Mouse (Mus musculus) right cerebral cortex, postnatal 4 days (tissue): Measurements from ENCODE around the gene Trim17.
A peak's percentile ranks its signal among the peaks of the same experiment; 100 is the strongest.

ENCODE experiments used
- DNase-seq: peaks from one replicate; pipeline ENCODE4 v3.0.0-alpha.2; 2022

Gene Trim17

GRCm38 (mm10) chr11:58954420-58955142 is at the start of gene Trim17, which contains the start of gene Hist3h2a:
Gene Trim17 (plus strand): TSS chr11:58954685.
Gene Hist3h2a (plus strand): TSS chr11:58954685.
- peak; percentile 82 for DNase-seq

GRCm38 (mm10) chr11:58904838-58905237 is 49.6 kb upstream of the Trim17 start:
- DNase-seq, result no peak

- no peak for DNase-seq
Observed at GRCm38 (mm10) chr11:58913776-58914175, 40.7 kb upstream of the Trim17 start.

DNA sequence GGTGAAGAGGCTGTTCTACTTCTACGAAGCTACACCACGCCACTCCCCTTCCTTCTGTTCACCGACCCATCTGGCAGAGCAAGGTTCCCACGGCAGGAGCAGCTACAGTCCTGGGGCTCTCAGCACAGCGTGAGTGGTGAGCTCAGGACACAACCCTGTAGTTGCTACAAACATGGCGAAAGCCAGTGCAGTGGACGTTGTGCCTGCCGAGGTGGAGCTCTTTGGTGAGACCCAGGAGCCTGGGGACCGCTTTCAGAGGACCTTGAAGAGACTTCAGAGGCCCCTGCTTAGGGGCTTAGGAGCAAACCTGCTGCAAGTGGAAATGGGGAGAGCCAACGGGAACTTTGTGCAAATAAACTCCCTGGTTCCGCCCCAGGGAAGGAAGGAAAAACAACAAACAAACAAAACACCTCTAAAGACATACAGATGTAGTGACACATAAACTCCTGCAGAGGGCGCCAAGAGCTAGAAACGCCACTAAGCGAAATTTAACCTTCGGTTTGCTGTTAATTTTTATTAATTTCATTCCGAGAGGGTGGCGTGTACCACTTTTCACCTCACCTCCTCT is 39.9 kb upstream of the Trim17 start:
- DNase-seq, result no peak

GRCm38 (mm10) chr11:58916879-58917744 is 37.4 kb upstream of the Trim17 start:
- DNase-seq, result peak; percentile 34

DNA sequence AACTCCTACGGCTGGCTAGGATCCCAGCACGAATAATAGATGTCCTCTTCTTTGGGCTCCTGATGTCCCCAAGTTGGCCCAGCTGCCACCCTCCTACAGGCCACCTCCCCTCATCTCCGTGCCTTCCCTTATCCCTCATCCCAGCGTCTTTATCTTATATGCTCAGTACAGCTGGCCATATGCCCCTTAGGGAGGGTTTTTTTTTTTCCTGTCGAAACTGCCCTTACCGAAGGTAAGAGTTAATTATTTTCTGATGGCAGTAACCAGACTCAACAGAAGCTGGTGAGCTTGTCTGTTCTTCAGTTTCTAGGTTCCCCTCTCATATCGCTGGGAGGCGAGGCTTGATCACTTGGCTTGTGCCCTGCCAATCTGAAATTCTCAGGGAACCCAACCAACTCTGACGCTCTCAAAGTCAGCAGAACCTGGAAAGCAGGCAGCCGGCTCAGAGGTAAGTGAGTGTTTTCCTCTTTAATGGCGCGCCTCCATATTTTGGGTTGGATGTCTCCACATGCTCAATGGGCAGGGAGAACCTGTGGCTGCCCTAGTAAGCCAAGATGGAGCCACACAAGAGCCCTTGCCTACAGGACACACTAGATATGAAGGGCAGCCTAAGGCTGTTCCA is 36.6 kb upstream of the Trim17 start, which contains the start of gene Btnl10:
Gene Btnl10, plus strand, starts transcription at position 164 of the 622 bp plus-strand sequence.
- DNase-seq, result no peak

GRCm38 (mm10) chr11:58918759-58919158 is 35.7 kb upstream of the Trim17 start:
- no peak for DNase-seq

DNA sequence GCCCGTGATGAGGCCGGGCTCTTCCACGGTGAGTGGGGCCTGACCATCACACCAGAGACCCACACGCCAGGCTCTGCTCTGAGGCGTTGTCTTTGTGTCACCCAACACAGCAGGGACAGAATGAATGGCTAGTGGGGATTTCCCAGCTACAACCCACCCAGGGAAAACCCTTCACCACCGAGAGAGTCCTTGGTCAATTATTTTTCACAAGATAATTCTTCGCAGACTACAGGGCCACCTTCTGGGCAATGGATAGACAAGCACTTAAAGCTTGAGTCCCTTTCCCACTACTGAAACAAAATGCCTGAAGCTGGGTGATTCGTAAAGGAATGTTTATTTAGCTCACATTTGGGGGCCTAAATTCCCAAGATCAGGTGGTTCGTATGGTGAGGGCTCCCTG is 32.1 kb upstream of the Trim17 start:
- DNase-seq, result no peak

DNA sequence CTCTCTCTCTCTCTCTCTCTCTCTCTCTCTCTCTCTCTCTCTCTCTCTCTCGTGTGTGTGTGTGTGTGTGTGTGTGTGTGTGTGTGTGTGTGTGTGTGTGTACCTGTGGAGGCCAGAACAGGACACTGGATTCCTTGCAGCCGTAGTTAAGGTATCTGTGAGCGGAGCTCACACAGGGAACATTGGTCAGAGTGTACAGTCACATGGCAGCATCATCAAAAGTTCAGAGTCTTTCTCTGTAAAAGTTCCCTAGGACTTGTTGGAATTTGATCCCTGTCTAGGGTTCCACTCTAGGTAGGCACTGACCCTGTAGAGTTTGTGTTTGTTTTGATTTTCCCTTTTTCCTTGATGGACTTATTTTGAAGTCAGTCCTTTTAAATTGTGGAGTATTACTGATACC is 27.8 kb upstream of the Trim17 start:
- no peak for DNase-seq

DNA sequence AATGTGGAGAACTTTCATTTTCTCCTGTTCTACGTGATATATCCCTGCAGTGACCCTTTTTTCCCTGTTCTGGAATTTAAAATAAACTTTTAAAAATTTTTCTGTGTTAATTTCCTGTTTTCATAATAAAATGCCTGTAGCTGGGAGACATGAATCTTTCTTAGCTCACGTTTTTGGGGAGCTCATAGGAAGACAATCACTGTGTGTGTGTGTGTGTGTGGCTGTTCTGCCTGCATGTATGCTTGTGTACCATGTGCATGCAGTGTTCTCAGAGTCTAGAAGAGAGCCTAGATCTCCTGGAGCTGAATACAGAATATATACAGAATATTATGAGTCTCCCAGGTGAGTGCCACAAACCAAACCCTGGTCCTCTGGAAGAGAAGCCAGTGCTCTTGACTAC is 27.4 kb upstream of the Trim17 start:
- no peak for DNase-seq

GRCm38 (mm10) chr11:58927790-58928651 is 26.5 kb upstream of the Trim17 start:
- DNase-seq, result peak; percentile 55

- DNase-seq, result no peak
Observed at GRCm38 (mm10) chr11:58929055-58929454, 25.4 kb upstream of the Trim17 start.

DNA sequence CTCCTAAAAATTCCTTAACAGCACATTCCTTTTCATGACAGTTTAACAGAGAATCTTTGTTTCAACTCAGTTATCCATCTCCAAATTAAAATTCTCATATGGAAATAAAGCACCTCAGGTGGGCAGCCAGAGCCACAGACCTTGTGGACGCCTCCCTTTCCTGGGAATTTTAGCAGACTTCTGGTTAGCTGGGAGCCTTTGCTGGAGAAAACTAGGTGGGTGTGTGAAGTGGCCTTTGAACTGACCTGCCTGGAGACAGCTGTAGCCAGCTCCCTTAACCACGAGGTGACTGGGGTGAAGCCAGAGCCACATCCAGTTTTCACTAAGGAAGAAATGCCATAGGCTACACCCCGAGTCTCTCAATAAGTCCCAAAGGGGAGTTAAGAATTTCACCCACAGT is 24.8 kb upstream of the Trim17 start:
- no peak for DNase-seq

GRCm38 (mm10) chr11:58930254-58930653 is 24.2 kb upstream of the Trim17 start:
- no peak for DNase-seq

DNA sequence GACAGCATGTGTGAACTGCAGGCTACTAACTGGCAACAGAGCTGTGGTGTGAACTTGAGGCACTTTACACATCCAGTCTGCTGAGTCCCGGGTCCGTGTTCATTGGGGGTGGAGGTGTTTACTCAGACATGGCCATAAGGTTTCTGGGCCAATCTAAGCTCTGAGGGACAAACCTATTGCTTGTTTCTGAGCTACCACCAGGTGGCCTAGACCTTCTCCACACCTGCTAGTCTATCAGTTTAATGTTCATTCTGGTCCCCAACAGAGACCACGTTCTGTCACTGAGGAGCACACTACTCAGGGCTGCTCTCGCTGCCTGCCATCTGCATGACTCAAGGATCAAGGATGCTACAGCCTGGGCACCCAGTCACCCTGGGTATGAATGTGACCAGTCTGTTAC is 22.9 kb upstream of the Trim17 start:
- no peak for DNase-seq

GRCm38 (mm10) chr11:58937909-58938308 is 16.6 kb upstream of the Trim17 start:
- DNase-seq, result no peak

DNA sequence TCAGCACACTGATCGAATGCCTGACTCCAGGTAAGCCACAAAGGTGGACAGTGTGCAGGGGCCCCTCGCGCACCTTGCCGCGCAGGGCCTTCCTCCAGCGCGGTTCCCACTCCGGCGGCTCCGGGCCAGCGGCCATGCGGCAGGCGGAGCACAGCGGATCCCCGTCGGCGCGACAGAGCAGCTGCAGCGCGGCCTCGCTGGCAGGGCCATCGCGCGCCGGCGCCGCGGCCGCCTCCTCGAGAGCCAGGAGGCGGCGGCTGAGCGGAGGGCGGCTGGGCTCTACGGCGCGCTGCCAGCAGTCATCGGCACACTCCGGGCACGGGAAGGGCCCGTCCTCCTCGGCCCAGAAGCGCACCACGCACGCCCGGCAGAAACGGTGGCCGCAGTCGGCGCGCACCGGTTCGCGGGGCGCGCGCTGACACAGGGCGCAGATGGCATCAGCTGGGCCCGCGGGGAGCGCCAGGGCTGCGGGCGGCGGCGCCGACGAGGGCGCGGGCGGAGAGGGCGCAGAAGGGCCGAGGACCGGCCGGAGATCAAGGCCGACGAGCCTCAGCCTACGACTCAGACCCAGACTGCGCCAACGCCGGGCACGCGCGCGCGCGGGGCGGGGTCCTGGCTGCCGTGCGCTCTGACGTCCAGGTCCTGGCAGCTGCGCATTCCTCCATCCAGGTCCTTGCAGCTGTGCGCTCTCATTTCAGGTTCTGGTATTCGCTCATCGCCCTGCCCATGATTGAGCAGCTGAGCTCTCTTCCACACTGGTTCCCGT is 16.0 kb upstream of the Trim17 start, which contains the start of gene Rnf187:
Gene Rnf187, minus strand, starts transcription at position 595 of the 766 bp plus-strand sequence.
- DNase-seq, result peak; percentile 84

DNA sequence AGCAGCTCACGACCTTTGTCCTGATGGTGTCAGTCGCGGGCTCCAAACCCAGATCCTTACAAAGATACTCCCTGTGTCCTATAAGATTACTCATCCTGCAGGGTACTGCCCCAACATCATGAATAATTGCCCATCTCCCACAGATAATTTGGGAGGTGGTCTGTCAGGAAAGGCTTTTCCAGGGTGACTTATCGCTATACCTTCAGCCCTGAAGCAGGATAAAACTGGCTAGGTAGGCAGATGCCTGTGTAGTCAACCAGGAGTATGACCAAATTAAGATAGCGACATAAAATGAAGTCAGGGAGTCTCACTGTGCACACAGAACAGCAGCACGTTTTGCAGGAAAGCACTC is 15.4 kb upstream of the Trim17 start:
- no peak for DNase-seq

DNA sequence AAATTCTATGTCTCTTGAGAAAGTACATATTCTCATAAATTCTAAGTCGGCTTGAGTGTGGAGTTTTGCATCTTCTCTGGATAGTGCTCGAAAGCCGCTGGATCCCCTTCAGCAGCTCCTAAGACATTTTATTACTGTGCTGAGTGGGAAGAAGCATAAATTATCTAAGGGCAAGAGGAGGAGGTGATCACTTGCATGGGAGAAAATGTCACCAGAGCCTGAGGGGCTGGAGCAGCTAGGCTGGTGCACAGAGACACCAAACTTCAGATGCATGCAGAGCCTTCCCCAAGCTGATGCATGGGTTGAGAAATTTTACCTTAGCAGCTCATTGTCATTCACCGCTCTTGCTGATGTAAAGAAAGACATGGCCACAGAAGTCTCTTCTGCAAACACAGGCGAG is 10.3 kb upstream of the Trim17 start:
- DNase-seq, result no peak

DNA sequence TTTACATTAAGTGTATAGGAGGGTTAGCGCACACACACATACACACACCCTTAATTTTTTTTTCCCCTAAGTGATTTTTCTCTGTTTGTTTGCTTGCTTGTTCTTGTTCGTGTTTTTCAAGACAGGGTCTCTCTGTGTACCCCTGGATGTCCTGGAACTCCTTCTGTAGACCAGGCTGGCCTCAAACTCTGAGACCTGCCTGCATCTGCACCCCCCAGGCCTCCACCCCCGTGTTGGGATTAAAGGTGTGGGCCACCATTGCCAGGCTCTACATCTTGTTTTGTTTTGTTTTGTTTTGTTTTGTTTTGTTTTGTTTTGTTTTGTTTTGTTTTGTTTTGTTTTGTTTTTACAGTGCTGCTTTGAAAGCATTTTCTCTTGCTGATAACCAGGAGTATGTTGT is 7.2 kb upstream of the Trim17 start:
- no peak for DNase-seq

- peak; percentile 69 for DNase-seq
Observed at GRCm38 (mm10) chr11:58947798-58948528, 6.5 kb upstream of the Trim17 start.
